Mouse (Mus musculus) liver, postnatal 0 days (tissue): ENCODE data around the gene C1qc.

Source experiments
- CTCF ChIP-seq: sonication (generic); IDR thresholded peaks from 2 replicates; pipeline ENCODE4 v1.5.1; 2016; ENCODE audit warnings: antibody characterized with exemption, low read depth
- EP300 ChIP-seq: IDR thresholded peaks from 2 replicates; pipeline ENCODE4 v1.6.1; 2016; ENCODE audit warnings: antibody characterized with exemption, low read depth, mild to moderate bottlenecking

DNA sequence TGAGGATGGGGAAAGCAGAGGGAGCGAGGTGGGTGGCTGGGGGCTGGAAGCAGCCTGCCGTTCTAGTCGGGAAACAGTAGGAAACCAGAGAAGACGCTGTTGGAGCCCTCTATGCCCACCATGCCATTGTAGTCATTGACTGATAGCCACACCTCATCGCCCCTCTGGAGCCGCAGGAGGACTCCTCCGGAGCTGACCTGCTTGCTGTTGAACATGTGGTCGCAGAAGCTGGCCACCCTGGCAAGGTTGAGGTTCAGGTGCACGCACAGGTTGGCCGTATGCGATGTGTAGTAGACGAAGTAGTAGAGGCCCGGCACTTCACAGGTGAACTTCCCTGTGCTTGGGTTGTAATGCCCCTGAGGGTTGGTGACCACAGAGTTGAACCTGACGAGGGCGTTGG is 2.9 kb downstream of the C1qc start:
- TF ChIP-seq CTCF (no peak), EP300 (no peak)
